Mouse (Mus musculus) lung, adult 2 months (tissue): ENCODE measurements at regions not wholly inside any gene's neighbourhood (a gene's known extent, or its start where the extent isn't known, plus 50 kb on each side); places are given as distances from the start of the nearest gene placed in this dataset.

Experiments used
- CTCF ChIP-seq: fragments of 200-500 bp; IDR thresholded peaks from 2 replicates; pipeline ENCODE4 v1.5.1; 2011; ENCODE audit warnings: mild to moderate bottlenecking, low read length, control low read depth; ENCODE audit not compliant: insufficient read depth
- POLR2A ChIP-seq: fragments of 200-500 bp; IDR thresholded peaks from 2 replicates; pipeline ENCODE4 v1.6.1; 2011; ENCODE audit warnings: low read depth, mild to moderate bottlenecking, control low read depth, low read length, borderline replicate concordance; ENCODE audit errors: extremely low read depth

- no peak for TF ChIP-seq POLR2A
- TF ChIP-seq CTCF: no peak
Observed at GRCm38 (mm10) chrX:11646681-11647526, 319.3 kb downstream of the H2al1j start.
